Mouse (Mus musculus) regulatory T cell (primary cell): ENCODE measurements around the gene Btnl2.

Experiments used
- in situ Hi-C: fragments of 300-600 bp; cut with MboI, MseI; formaldehyde crosslinking; loops from one replicate; pipeline ENCODE4 v1.15.1; 2025; ENCODE audit warnings: high pct_unique_total_duplicates

The Btnl2 gene

DNA sequence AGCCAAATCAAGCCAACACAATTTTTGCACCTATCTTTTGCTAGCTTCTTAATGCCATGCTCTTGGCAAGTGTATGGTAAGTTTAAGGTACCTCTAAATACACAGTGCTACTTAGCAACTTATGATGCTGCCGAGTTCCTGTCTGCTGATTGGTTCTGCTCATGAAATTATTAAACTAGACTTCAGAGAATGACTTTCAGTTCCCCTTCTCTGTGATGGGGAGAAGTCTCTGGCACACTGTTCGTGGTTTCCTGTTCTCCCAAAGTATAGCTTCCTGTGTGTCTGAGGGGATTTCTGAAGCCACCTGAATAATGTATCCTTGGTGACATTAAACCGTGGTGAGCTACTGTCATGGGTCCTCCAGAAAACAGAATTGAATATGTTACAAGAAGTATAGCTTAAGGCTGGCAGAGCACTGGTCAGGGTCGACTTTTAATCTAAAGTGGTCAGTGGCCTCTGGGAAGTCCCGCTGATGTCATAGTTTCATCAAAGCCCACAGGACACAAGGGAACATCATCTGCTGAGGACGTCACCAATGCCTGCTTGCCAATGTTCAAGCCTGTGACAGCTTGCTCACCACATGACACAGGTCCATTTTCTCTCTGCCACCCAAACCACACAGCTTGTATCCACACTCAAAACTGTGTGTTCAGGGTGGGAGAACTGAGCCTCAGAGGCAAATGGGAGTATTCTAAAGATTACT lies 6.9 kb upstream of the Btnl2 start:
- in situ Hi-C loops = no loop called here

DNA sequence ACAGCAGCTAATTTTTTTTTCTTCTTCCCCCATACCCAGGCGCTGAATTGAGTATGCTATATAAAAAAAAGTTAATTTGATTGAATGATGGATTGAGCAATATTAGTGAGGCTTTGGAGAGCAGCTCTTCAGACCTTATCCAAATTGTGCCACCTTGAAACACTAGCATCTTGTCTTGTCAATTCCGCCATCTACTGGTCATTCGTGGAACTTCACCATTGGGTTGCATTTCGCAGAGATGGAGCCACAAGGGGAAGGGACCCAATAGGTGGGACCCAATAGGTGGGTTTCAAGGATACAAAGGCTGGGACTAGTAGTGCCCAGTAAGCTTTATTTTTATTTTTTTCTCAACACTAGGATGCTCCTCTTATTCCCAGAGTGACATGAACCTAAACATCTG lies 5.2 kb upstream of the Btnl2 start:
- in situ Hi-C loops = no loop called here

DNA sequence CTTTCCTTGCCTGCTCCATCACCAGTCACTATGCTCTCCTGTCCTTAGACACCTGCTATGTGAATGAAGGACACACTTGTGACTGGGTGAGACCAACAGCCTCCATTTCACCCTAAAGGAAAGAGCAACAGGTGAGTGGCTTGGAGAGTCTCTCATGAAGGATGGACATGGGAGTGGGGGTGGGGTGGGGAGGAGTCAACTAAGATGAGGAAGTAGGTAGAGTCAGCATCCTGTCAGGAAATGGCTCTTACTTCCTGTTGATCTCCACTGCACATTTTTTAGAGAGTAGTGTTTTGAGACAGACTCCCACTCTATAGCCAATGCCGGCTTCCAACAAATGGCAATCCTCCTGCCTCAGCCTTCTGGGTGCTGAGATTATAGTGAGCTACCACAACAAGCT lies 318 bp downstream of the Btnl2 start:
- in situ Hi-C loops = loop anchor here (10.0 kb wide), 1 partner anchor 110 kb away; no protein-coding TSS in a partner anchor

DNA sequence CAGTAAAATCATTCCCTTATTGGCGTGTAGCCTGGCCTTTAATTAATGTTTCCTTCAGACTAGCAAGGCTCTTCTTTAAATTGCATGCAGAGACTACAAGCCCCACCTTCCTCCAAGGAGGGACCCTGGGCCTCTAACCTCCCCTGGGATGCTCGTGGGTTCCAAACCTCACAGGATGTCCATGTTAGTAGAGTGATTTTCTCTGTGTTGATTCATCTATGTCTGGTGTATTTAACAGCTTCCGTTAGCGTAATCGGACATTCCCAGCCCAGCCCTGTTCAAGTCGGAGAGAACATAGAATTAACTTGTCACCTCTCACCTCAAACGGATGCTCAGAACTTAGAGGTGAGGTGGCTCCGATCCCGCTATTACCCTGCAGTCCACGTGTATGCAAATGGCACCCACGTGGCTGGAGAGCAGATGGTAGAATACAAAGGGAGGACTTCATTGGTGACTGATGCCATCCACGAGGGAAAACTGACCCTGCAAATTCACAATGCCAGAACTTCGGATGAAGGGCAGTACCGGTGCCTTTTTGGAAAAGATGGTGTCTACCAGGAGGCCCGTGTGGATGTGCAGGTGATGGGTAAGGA lies 8.4 kb downstream of the Btnl2 start:
- in situ Hi-C loops = no loop called here

DNA sequence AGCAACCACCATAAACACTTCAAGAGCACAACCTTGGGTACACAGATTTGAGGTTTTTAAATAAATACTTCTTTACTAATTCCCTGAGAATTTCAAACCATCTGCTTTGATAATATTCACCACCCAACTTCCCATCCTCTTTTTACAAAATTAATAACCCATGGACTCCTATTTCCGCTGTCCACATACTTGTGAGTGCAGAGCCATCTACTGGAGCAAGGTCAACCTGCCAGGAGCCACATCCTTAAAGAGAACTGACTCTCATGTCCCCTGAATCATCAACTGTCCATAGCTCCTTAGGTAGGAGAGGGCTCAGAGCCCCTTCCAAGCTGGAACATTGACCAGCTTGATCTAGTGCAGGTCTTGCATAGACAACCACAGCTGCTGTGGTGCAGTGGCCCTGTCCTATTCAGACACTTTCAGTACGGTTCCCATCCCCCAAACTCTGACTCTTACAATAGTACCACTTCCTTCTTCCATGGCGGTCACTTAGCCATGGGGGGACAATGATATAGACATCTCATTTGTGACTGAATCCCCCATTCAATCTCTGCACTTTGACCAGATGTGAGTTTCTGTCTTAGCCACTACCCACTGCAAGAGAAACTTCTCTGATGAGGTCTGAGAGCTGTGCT lies 9.2 kb downstream of the Btnl2 start:
- in situ Hi-C loops = no loop called here

DNA sequence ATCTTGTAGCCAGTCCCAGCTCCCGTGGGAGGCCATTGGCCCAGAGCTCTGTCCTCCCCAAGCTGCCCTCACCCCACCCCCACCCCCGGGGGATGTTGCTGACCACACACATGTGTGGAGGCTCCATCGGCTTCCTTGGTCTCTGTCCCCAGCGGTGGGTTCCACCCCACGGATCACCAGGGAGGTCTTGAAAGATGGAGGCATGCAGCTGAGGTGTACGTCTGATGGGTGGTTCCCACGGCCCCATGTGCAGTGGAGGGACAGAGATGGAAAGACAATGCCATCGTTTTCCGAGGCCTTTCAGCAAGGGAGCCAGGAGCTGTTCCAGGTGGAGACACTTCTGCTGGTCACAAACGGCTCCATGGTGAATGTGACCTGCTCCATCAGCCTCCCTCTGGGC lies 10.4 kb downstream of the Btnl2 start:
- in situ Hi-C loops = no loop called here

DNA sequence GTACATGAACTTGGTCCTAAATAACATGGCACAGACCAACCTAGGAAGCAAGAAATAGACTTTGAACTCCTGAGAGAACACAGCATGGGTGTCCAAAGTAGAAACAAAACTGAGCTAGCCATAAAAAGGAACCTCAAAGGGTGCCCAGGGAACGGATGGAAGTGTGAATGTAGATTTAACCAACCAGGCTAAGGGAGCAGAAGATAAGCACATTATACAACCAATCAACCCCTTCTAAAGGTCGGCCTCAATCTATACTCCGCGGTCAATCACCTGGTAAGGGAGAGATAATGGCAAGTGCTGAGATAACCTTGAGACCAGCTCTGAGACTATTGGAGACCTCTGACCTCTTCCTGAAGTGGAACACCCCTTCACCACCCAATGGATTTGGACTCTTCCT lies 15.9 kb downstream of the Btnl2 start:
- in situ Hi-C loops = no loop called here

DNA sequence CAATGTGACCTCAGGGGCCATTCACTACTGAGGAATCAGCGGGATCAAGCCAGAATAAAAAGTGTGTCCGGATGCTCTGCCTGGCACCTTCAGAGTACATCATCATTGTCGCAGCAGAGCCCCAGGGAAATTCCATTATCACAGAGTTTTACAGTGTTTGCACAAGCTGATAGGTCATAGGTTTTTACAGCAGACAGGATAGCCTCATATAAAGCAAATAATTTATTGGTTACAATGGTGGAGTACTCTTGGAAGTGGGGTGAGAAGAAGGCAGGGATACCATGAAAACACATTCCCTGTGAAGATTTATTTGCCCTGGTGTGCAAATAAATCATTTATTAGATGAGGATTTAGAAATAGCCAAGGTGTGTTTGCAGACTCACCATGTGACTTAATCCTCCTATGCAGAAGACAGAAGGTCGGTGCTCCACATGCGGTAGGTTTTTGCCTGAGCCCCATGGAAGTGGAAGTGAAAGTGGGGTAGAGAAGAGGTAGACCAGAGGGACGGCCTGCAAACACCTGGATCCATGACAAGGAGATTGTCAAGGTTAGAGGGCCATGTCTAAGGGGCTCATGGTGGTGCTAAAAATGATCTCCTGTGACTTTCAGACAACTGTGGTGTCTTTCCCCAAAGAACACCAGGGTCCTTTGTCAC lies 18.6 kb downstream of the Btnl2 start:
- in situ Hi-C loops = no loop called here

DNA sequence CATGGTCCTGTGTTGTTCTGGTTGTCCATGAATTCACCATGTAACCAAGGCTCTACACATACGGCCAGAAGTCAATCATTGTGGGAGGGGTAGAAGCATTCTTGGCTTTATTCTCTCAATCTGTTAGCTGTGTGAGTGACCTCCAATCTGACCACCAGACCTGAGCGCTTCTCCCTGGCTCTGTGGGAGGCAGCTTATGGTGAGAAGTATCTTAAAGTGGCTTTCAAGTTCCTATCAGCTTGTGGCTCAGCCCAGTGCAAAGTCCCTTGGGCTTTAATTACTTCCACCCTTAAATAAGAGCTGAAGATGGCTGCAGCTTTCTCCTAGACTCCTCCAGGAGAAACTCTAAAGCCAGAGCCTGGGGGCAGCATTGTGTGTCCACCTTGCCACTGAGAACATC lies 22.2 kb downstream of the Btnl2 start, which contains the start of gene Btnl1:
Gene Btnl1 (plus strand): TSS at position 286 of the 400 bp plus-strand sequence.
- in situ Hi-C loops = no loop called here

DNA sequence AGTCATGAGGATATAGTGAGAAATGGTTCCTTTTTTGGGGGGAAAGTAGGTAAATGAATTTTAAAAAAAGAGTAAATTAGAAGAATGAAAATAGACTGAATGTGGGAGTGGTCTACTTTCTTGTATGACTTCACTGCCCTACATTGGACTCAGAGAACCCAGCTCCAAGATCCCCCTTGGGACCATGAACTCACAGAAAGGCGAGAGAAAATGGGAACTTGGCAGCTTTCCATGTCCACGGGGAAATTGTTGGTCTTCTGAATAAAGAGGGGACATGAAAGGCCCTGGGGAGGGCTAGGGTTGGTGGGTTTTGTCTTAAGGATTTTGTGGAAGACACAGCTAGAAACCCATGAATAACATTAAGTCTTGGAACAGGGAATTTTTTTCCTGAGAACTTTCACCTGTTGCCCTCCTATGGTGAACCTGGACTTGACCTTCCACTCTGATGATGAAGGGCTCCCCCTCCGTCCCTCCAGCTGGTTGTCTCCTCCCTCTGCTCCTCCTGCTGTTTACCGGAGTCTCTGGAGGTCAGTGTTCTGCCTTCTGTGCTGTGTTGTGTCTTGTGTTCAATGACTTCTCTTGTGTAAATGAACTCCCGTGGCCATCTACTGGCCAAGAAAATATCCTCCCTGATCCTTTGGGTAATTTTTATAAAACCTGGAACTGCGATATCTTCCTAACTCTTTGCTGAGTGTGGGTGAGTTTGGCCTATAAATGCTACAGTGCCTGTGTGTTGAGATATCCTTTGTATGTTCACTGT lies 23.0 kb downstream of the Btnl2 start:
- in situ Hi-C loops = no loop called here

DNA sequence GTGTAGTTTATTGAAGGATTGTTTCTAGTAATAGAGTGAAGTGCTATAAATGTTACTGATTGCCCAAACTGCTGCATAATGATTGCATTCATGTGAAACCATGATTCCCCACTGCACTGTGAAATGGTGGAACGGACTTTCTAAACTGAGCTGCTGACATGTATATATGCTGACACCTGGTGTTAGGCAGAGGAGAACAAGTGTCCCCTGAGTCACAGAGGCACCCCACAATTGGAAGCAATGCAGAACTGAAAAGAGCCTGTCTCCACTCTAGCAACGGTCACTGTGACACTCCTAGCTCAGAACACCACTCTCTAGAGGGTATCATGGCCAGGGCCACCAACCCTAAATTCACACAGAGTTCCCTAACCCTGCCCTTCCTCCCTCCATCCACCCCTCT lies 24.1 kb downstream of the Btnl2 start:
- in situ Hi-C loops = no loop called here

DNA sequence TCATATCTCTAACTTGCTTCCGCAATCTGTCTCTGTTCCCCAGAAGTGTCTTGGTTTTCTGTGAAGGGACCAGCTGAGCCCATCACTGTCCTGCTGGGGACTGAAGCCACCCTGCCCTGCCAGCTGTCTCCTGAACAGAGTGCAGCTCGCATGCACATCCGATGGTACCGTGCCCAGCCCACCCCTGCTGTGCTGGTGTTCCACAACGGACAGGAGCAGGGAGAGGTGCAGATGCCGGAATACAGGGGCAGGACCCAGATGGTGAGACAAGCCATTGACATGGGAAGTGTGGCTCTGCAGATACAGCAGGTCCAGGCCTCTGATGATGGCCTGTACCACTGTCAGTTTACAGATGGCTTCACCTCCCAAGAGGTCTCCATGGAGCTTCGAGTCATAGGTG lies 24.8 kb downstream of the Btnl2 start:
- in situ Hi-C loops = no loop called here

DNA sequence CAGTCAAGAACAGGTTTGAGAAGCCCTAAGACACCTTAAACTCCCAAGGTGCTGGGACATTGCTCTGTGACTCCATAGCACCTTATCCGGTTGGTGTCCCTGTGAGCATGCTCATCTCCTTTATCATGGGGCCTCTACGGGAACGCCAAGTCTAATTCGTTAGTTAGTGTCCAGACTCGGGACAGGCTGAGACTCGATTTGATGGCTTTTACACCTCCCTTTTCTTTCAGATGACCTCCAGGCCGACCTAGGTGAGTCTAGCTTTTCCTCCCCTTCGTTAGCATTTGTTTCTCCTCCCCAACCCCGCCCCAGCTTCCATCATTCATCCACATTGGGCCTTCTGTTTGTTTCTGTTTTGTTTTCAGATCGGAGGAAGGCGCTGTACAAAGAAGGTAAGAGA lies 27.3 kb downstream of the Btnl2 start:
- in situ Hi-C loops = no loop called here

DNA sequence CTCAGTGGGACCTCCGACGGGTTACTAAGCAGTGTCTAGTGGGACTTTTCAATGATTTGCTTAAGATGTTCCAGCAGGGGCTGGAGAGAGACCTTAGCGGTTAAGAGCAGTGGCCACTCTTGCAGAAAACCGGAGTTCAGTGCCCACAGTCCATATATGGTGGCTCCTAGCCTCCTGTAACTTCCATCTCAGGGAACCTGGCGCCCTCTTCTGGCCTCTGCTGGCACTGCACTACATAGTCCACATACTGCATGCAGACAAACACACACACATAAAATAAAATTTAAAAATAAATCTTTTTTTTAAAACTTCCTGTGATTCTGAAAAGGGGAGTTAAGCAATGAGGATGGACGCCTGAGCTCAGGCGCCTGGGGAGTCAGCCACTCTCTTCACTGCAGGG lies 28.6 kb downstream of the Btnl2 start:
- in situ Hi-C loops = no loop called here

DNA sequence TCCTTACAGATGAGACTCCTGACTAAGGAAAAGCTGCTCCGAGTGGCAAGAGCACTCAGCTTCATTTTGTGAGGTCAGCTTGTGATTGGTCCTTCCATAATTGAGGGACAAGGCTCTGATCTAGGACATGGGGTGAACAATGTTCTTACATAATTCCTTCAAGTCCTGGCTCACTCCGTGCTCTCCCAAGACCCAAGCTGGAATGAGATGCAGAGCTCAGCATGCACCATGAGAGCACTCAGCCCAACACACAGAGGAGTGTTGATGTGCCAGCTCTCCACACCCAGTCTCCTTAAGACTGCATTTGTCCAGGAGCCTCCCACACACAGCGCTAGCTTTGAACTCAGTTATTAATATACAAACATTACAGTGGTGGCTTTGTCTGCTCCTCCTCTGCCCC lies 30.1 kb downstream of the Btnl2 start:
- in situ Hi-C loops = no loop called here

DNA sequence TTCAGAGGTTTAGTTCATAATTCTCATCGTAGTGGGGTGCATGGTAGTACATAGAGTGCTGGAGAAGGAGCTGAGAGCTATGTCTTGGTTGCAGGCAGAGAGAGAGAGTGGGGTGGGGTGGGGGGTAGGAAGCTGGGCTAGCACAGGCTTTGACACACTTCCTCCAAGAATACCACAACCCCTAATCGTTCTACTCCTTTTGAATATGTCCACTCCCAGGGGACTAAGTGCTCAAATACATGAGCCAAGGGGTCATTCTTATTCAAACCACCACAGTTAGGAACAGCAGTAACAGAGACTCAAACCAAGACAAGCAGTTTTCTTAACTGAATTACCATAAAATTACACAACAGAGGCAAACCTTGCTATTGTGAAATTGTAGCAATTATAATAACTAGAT lies 32.0 kb downstream of the Btnl2 start:
- in situ Hi-C loops = no loop called here

DNA sequence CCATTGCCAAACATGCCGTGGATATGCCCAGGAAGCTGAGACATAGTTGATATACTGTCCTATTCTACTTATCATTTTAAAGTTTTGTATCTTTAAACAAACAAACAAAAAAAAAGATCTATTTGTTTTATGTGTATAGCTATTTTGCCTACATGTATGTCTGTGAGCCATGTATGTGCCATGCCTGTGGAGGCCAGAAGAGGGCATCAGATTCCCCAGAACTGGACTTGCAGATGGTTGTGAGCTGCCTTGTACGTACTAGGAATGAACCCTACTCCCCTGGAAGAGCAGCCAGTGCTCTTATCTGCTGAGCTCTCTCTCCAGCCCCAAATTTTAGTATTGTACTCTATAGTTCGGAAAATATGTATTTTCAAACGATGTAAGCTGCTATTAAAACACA lies 33.9 kb downstream of the Btnl2 start:
- in situ Hi-C loops = no loop called here

DNA sequence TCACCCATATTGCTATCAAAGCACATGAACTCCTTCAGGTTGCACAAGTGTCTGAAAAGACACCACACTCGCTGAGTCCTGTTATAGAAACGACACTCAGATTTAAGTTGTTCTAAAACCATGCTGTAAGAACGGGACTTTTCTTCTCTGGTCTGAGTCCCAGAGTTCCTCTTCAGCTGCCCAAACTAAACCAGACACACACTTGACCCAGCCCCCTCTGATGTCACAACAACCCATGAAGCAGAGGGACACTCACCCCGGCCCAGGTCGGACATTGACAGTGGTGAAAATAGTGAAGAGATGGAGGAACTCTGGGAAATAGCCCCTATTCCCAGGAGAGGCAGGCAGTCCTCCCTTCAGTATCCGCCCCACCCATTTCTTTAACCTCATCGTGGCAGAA lies 36.9 kb downstream of the Btnl2 start:
- in situ Hi-C loops = no loop called here

DNA sequence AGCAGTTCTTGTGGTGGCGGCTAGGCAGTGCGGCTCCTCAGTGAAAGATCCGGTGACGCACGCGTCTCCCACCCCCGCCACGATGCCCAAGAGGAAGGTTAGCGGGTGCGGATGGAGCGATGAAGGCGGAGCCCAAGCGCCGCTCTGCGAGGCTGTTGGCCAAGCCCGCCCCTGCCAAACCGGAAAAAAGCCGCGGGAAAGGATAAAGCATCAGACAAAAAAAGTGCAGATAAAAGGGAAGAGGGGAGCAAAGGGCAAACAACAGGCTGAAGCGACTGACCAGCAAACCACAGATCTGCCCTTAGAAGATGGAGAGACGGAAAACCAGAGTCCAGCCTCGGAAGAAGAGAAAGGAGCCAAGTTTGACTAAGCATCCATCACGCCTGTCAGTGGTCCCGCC lies 37.7 kb downstream of the Btnl2 start:
- in situ Hi-C loops = no loop called here

DNA sequence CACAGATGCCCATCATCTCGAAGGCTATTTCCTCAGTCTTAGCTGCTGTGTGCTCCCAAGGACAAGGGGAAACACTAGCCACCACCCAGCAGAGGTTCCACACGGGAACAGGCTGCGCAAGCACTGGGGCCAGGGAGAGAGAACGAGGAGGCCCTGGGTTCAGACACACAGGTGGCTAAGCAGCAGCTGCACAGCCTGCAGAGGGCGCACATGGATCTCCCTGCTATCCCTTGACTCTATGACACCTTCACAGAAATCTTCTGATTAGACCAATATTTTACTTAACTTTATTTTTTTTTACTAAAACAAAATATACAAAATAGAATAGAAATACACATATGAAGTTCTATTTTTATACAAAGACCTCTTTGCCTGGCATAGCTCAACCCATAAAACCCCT lies 42.7 kb downstream of the Btnl2 start:
- in situ Hi-C loops = no loop called here

DNA sequence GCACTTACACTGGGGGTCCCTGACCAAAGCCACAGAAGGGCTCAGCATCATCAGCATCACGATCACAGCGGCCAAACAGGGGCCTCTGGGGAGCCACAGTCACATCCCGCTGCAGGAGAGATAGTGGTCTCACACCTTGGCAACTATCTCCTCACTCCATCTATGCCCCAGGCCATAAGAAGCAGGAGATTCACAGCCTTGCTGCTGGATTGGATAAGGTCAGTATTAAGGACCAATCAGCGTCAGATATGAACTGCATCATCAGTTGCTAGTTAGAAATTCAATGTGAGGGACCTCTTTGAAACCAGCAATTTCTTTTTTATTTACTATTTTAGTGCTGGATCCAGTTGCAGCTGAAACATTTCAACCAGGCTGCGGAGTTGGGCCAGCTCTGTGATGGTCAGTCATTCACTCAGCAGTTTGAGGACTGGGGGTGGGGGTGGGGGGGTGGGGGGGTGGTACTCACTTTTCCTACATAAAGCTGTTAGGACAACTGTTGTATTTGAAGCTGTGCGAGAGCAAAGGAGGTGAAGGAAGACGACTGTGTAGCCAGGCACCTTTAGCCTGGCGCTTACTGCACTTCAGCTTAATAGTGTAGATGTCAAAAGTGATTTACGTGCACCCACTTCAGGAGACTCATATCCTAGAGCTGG lies 43.6 kb downstream of the Btnl2 start:
- in situ Hi-C loops = no loop called here
